Mouse (Mus musculus) small intestine, adult 2 months (tissue): ENCODE data around the gene Ptgr1. TPM values are rescaled to one million over a fixed set of nuclear protein-coding genes. Genes with fewer than 3 reads are reported as not detected.
A peak's percentile ranks its signal among the peaks of the same experiment; 100 is the strongest.

Experiments
- H3K27ac ChIP-seq: fragments of 200-500 bp; 2 replicates; pipeline ENCODE4 v1.5.1; 2012; ENCODE audit warnings: low read depth, low read length, control low read depth, inconsistent platforms; ENCODE audit not compliant: insufficient read depth
- H3K27me3 ChIP-seq: fragments of 200-500 bp; 2 replicates; pipeline ENCODE4 v1.6.1; 2012; ENCODE audit warnings: mild to moderate bottlenecking, moderate library complexity, low read length, inconsistent platforms; ENCODE audit not compliant: control insufficient read depth, insufficient read depth
- H3K36me3 ChIP-seq: fragments of 200-500 bp; 2 replicates; pipeline ENCODE4 v1.6.1; 2012; ENCODE audit warnings: mild to moderate bottlenecking, low read length, control low read depth, inconsistent platforms; ENCODE audit not compliant: control insufficient read depth, insufficient read depth
- H3K4me1 ChIP-seq: fragments of 200-500 bp; 2 replicates; pipeline ENCODE4 v1.6.1; 2012; ENCODE audit warnings: low read length, inconsistent platforms, mixed read lengths; ENCODE audit not compliant: control insufficient read depth, insufficient read depth, insufficient read length
- H3K4me3 ChIP-seq: fragments of 200-500 bp; 2 replicates; pipeline ENCODE4 v1.5.1; 2012; ENCODE audit warnings: low read depth, mild to moderate bottlenecking, control low read depth, inconsistent platforms, low read length, moderate library complexity
- CTCF ChIP-seq: fragments of 200-500 bp; IDR thresholded peaks from 2 replicates; pipeline ENCODE4 v1.5.1; 2012; ENCODE audit warnings: low read depth, mild to moderate bottlenecking, control low read depth, inconsistent platforms, low read length, moderate library complexity, mixed read lengths; ENCODE audit not compliant: insufficient replicate concordance, insufficient read length; ENCODE audit errors: extremely low read depth
- POLR2A ChIP-seq: fragments of 200-500 bp; IDR thresholded peaks from 2 replicates; pipeline ENCODE4 v1.6.1; 2012; ENCODE audit warnings: low read depth, mild to moderate bottlenecking, control low read depth, inconsistent platforms, low read length, moderate library complexity
- WGBS: fragments of 180-500 bp; shearing (Covaris S2); methylation state at CpG from one replicate; pipeline ENCODE4 v1.1.7; 2018; 5-methylcytosine and 5-hydroxymethylcytosine counted together
- polyA plus RNA-seq: library from polyadenylated mRNA; depleted of rRNA; stranded (reverse); fragments of >200 nt; gene quantifications from 2 replicates; pipeline ENCODE4 v1.2.3, GENCODE M21; 2012

Ptgr1 gene
- polyA plus RNA-seq, 1 experiment, result 11.2 TPM

- H3K27ac ChIP-seq, result no peak within 1 kb of the TSS
- H3K4me3 ChIP-seq, result peak within 1 kb of the TSS; percentile 68
- 2% methylated on average over 50 of the region's 50 CpGs for WGBS
- no peak for TF ChIP-seq POLR2A
- no peak for TF ChIP-seq CTCF
- H3K27me3 ChIP-seq, result peaks cover 4% of the 10 kb centered on the region; the same call in 1 of the 2 replicates
- H3K4me1 ChIP-seq, result peaks cover 3% of the 10 kb centered on the region
- H3K36me3 ChIP-seq, result no peaks in the 10 kb centered on the region
Observed at GRCm38 (mm10) chr4:58943420-58944205, 43.3 kb downstream of the Ptgr1 start, which contains the start of gene Zkscan16. Gene Zkscan16 (plus strand): TSS chr4:58943628.

GRCm38 (mm10) chr4:58942942-58943341 is 44.0 kb downstream of the Ptgr1 start:
- TF ChIP-seq POLR2A (no peak), CTCF (no peak)
- H3K4me1 ChIP-seq, result peaks cover 3% of the 10 kb centered on the region
- peaks cover 4% of the 10 kb centered on the region; the same call in 1 of the 2 replicates for H3K27me3 ChIP-seq
- H3K36me3 ChIP-seq, result no peaks in the 10 kb centered on the region
- H3K27ac ChIP-seq, result no peak overlapping the region
- no peak overlapping the region for H3K4me3 ChIP-seq
- 81% methylated on average over 4 of the region's 4 CpGs for WGBS

- Histone ChIP-seq H3K36me3 (no peaks in the 10 kb centered on the region), H3K4me1 (peaks cover 3% of the 10 kb centered on the region), H3K4me3 (no peak overlapping the region), H3K27ac (no peak overlapping the region), H3K27me3 (peaks cover 4% of the 10 kb centered on the region; the same call in 1 of the 2 replicates)
- TF ChIP-seq CTCF (no peak), POLR2A (no peak)
Observed at GRCm38 (mm10) chr4:58941638-58942037, 45.3 kb downstream of the Ptgr1 start.

GRCm38 (mm10) chr4:58935846-58936245 is 51.1 kb downstream of the Ptgr1 start:
- TF ChIP-seq CTCF (no peak), POLR2A (no peak)
- peaks cover 2% of the 10 kb centered on the region; the same call in 1 of the 2 replicates for H3K4me1 ChIP-seq
- H3K36me3 ChIP-seq, result no peaks in the 10 kb centered on the region
- H3K27ac ChIP-seq, result no peak overlapping the region
- H3K27me3 ChIP-seq, result no peaks in the 10 kb centered on the region
- H3K4me3 ChIP-seq, result no peak overlapping the region
- WGBS, result 83% methylated on average over 3 of the region's 3 CpGs

GRCm38 (mm10) chr4:58934746-58935476 is 52.0 kb downstream of the Ptgr1 start:
- no peaks in the 10 kb centered on the region for H3K36me3 ChIP-seq
- H3K4me3 ChIP-seq, result peak overlapping the region; percentile 4; the same call in 1 of the 2 replicates
- no peak overlapping the region for H3K27ac ChIP-seq
- peaks cover 2% of the 10 kb centered on the region; the same call in 1 of the 2 replicates for H3K4me1 ChIP-seq
- TF ChIP-seq CTCF, result no peak
- TF ChIP-seq POLR2A, result no peak
- no peaks in the 10 kb centered on the region for H3K27me3 ChIP-seq
- 18% methylated on average over 15 of the region's 15 CpGs for WGBS

- Histone ChIP-seq H3K4me1 (peaks cover 2% of the 10 kb centered on the region; the same call in 1 of the 2 replicates), H3K36me3 (no peaks in the 10 kb centered on the region), H3K4me3 (no peak overlapping the region), H3K27ac (no peak overlapping the region), H3K27me3 (no peaks in the 10 kb centered on the region)
- TF ChIP-seq POLR2A, result no peak
- no peak for TF ChIP-seq CTCF
- 71% methylated on average over 4 of the region's 4 CpGs for WGBS
Observed at GRCm38 (mm10) chr4:58934308-58934707, 52.6 kb downstream of the Ptgr1 start.

- 52% methylated on average over 6 of the region's 6 CpGs for WGBS
- H3K4me1 ChIP-seq, result peaks cover 2% of the 10 kb centered on the region; the same call in 1 of the 2 replicates
- TF ChIP-seq POLR2A, result no peak
- no peak for TF ChIP-seq CTCF
- H3K27ac ChIP-seq, result no peak overlapping the region
- H3K27me3 ChIP-seq, result no peaks in the 10 kb centered on the region
- H3K4me3 ChIP-seq, result no peak overlapping the region
- H3K36me3 ChIP-seq, result no peaks in the 10 kb centered on the region
Observed at GRCm38 (mm10) chr4:58932541-58932940, 54.4 kb downstream of the Ptgr1 start.

GRCm38 (mm10) chr4:58927661-58928060 is 59.3 kb downstream of the Ptgr1 start:
- WGBS, result 66% methylated on average over 3 of the region's 3 CpGs
- Histone ChIP-seq H3K27ac (no peak overlapping the region), H3K27me3 (peaks cover 8% of the 10 kb centered on the region; the same call in 1 of the 2 replicates), H3K36me3 (no peaks in the 10 kb centered on the region), H3K4me1 (no peaks in the 10 kb centered on the region), H3K4me3 (no peak overlapping the region)
- no peak for TF ChIP-seq POLR2A
- peak; percentile 49; the same call in 1 of the 2 replicates for TF ChIP-seq CTCF
